In the genomic region with DNA sequence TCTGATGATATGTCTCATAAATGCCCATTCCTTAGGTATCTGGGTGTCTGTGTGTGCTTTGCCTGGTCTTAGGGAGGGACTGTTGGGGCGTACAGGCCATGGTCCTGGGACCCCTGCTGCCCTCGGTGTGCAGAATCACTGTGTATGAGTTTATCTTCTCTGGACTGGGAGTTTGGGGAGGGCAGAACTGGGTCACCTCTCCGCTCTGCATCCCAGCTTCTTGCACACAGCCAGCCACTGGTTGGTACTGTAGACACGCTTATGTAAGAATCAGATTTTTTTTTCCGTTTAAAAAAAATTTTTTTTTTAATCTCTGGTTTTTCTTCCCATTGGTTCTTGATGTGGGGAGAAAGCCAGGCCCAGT, we compare ENCODE assay signal across 9 mouse cellular contexts.
DNase-seq lines count a peak whose midpoint lies in the region; ATAC-seq and TF ChIP-seq lines count a peak whose summit lies in the region.
"Had no signal": no experiment of that assay in that cellular context is flagged by ENCODE, and none has a peak within 500 bp of the region (broad histone marks: within the 10 kb centered on the region; RNA-seq: fewer than 3 reads in every experiment).

No protein-coding gene starts in this region.

- no peak for DNase-seq in heart, embryonic 10.5 days (ENCODE audit: low spot score)
- no peak for DNase-seq in heart, postnatal 36 days
- DNase-seq in forebrain, postnatal 0 days = no peak
- DNase-seq in c-Kit-positive CD71-positive TER-119-positive erythroid progenitor cells, embryonic 14.5 days (ENCODE audit: low spot score) = no peak
- DNase-seq in layer of hippocampus, postnatal 10 days (ENCODE audit: low spot score in 2 of 2) = no peak
- no peak for DNase-seq in adrenal gland, postnatal 14 days

- no peak for TF ChIP-seq CTCF in E14TG2a.4 (conservative IDR thresholded peaks at IDR 0.05; ENCODE audit: low read length)
- TF ChIP-seq CTCF in forebrain, postnatal 0 days (IDR thresholded peaks at IDR 0.05; ENCODE audit: low read depth) = no peak

- peak overlapping the region; percentile 85 for H3K27ac ChIP-seq in heart, embryonic 10.5 days
- peak overlapping the region; percentile 86 for H3K27ac ChIP-seq in forebrain, postnatal 0 days (ENCODE audit: low read depth, low read length)
- H3K27ac ChIP-seq in liver, embryonic 16.5 days (ENCODE audit: low read length) = no peak overlapping the region

- no peaks in the 10 kb centered on the region for H3K9me3 ChIP-seq in heart, embryonic 10.5 days
- H3K9me3 ChIP-seq in E14TG2a.4 (ENCODE audit: low read length) = no peaks in the 10 kb centered on the region
- H3K9me3 ChIP-seq in forebrain, postnatal 0 days (ENCODE audit: low read length) = no peaks in the 10 kb centered on the region
- H3K9me3 ChIP-seq in liver, embryonic 16.5 days (replicated peaks; ENCODE audit: control insufficient read depth, low read length) = no peaks in the 10 kb centered on the region

- peak overlapping the region; percentile 52 for H3K4me3 ChIP-seq in heart, embryonic 10.5 days
- peak overlapping the region; percentile 37; the same call in 1 of the 2 replicates for H3K4me3 ChIP-seq in E14TG2a.4 (replicated peaks; ENCODE audit: low read length)
- H3K4me3 ChIP-seq in forebrain, postnatal 0 days (ENCODE audit: low read depth, low read length) = peak overlapping the region; percentile 37
- no peak overlapping the region; the same call in 1 of the 2 replicates for H3K4me3 ChIP-seq in liver, embryonic 16.5 days (ENCODE audit: low read depth, low read length)

- 53% methylated on average over 5 of the region's 5 CpGs for WGBS in heart, embryonic 10.5 days
- WGBS in forebrain, postnatal 0 days = 52% methylated on average over 5 of the region's 5 CpGs
- WGBS in liver, embryonic 16.5 days (ENCODE audit: insufficient replicate concordance) = 56% methylated on average over 5 of the region's 5 CpGs

- intact Hi-C loops in heart, postnatal 36 days (cut with DNase I) = no loop called here

- peak overlapping the region; percentile 58 for H3K9ac ChIP-seq in forebrain, postnatal 0 days
- no peak overlapping the region for H3K9ac ChIP-seq in liver, embryonic 16.5 days (ENCODE audit: low read depth, low read length)

- no peaks in the 10 kb centered on the region for H3K27me3 ChIP-seq in heart, embryonic 10.5 days (ENCODE audit: insufficient read depth, poor library complexity, severe bottlenecking)
- H3K27me3 ChIP-seq in E14TG2a.4 (ENCODE audit: insufficient read depth, low read length) = no peaks in the 10 kb centered on the region
- H3K27me3 ChIP-seq in forebrain, postnatal 0 days (ENCODE audit: insufficient read depth, low read length) = no peaks in the 10 kb centered on the region
- no peaks in the 10 kb centered on the region for H3K27me3 ChIP-seq in liver, embryonic 16.5 days (ENCODE audit: control insufficient read depth, insufficient read depth, low read depth, low read length)

- peaks cover 62% of the 10 kb centered on the region for H3K4me1 ChIP-seq in heart, embryonic 10.5 days
- peaks cover 73% of the 10 kb centered on the region for H3K4me1 ChIP-seq in E14TG2a.4 (replicated peaks; ENCODE audit: low read depth, low read length)
- H3K4me1 ChIP-seq in forebrain, postnatal 0 days (ENCODE audit: insufficient read depth) = peaks cover 12% of the 10 kb centered on the region
- no peaks in the 10 kb centered on the region; the same call in 1 of the 2 replicates for H3K4me1 ChIP-seq in liver, embryonic 16.5 days (ENCODE audit: control insufficient read depth, low read depth, low read length)

- peaks cover 22% of the 10 kb centered on the region; the same call in 1 of the 2 replicates for H3K36me3 ChIP-seq in heart, embryonic 10.5 days
- H3K36me3 ChIP-seq in E14TG2a.4 (ENCODE audit: insufficient read depth, low read length) = no peaks in the 10 kb centered on the region
- no peaks in the 10 kb centered on the region; the same call in 1 of the 2 replicates for H3K36me3 ChIP-seq in forebrain, postnatal 0 days (ENCODE audit: insufficient read depth)
- H3K36me3 ChIP-seq in liver, embryonic 16.5 days (ENCODE audit: control insufficient read depth, insufficient read depth) = no peaks in the 10 kb centered on the region

- ATAC-seq in forebrain, postnatal 0 days = no peak
- no peak for ATAC-seq in liver, embryonic 16.5 days (ENCODE audit: low read depth)
- ATAC-seq: CD4-positive, CD25-positive, alpha-beta regulatory T cell, adult 4 months had no signal

- peak overlapping the region; percentile 54 for H3K4me2 ChIP-seq in forebrain, postnatal 0 days (ENCODE audit: low read depth)
- peak overlapping the region; percentile 41; the same call in 1 of the 2 replicates for H3K4me2 ChIP-seq in liver, embryonic 16.5 days (ENCODE audit: low read depth, low read length)
